Mouse (Mus musculus) liver, embryonic 14.5 days (tissue): ENCODE measurements around the gene Plcxd3.
"Not testable (repeated sequence)": the region's sequence is repeated elsewhere in the genome, so short reads cannot be mapped to it uniquely, and the experiment has no call there.

Source experiments
- CTCF ChIP-seq: IDR thresholded peaks from 2 replicates; pipeline ENCODE4 v1.5.1; 2016; ENCODE audit warnings: antibody characterized with exemption, low read depth, control low read depth
- EP300 ChIP-seq: IDR thresholded peaks from 2 replicates; pipeline ENCODE4 v1.6.1; 2016; ENCODE audit warnings: antibody characterized with exemption, low read depth

DNA sequence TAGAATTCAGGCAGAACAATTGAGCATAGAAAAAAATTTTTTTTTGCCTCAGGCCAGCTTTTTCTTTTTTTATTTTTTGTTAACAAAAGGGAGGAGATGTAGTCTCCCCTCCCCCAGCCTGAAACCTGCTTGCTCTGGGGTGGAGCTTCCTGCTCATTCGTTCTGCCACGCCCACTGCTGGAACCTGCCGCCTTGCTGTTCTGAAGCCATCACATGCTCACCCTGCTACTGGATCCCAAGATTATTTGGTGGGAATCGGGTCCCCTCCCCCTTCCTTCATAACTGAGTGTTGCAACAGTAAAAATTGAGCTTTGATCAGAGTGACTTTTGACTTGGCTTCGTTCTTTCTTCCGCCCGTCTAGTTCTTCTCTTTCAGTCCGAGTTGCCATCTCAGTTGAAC, 224.0 kb downstream of the Plcxd3 start:
- TF ChIP-seq EP300, CTCF: not testable (repeated sequence)
